Mouse (Mus musculus): ENCODE measurements around the gene Tle3.

GRCm38 (mm10) chr9:61401664-61402063, 29.5 kb downstream of the Tle3 start:
- no peak for TF ChIP-seq POLR2A (IDR thresholded peaks at IDR 0.05; ENCODE audit: borderline replicate concordance, extremely low read depth, insufficient read depth, insufficient read length, poor library complexity, severe bottlenecking)
- TF ChIP-seq CTCF (IDR thresholded peaks at IDR 0.05; ENCODE audit: borderline replicate concordance, extremely low read depth, insufficient read depth, insufficient read length): no peak

Data from brain, embryonic 14.5 days (tissue).